Mouse (Mus musculus): Measurements from ENCODE around the gene Gm42906. TPM values are rescaled to one million over a fixed set of nuclear protein-coding genes. Genes with fewer than 3 reads are reported as not detected.

Gene Gm42906
- total and polyA plus RNA-seq, 2 experiments from 2014 or later: not detected

DNA sequence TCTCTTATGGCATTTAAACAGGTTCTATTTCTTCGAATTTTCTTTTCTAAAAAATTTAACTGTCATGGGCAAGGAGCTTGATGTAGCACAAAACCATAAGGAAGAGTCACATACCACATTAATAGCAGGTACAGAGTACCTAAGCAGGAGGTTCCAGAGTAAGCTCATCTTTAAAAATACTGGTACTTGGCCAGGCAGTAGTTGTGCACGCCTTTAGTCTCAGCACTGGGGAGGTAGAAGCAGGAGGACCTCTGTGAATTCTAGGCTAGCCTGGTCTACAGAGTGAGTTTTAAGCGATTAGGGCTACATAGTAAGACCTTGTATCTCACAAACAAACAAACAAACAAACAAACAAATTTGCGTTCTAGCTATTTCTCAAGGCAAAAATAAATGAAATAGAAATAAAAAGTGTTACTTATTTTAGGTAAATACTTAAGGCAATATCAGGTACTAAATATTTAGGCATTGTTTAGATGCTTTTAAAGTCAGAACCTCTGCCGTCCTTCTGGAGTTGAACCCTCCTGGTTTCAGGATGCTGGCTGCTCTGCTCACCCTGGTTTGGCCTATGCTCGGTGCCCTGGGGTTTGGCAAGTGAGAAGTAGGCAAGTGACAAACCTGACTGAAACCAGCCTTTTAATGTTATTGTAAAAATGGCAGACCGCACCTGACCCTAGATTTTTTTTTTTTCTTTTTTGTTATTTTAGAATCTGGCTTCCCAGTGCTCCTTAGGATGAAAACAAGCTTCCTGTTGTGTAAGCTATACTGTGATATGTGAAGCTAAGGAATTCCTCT is 316.7 kb downstream of the Gm42906 start:
- ATAC-seq (no peak), DNase-seq (ENCODE audit: low spot score) (no peak)
- Histone ChIP-seq H3K9me3 (ENCODE audit: low read length) (no peaks in the 10 kb centered on the region), H3K36me3 (ENCODE audit: insufficient read depth, low read length) (no peaks in the 10 kb centered on the region), H3K27ac (no peak overlapping the region), H3K9ac (replicated peaks; ENCODE audit: low read length) (no peak overlapping the region), H3K27me3 (ENCODE audit: insufficient read depth, low read length) (no peaks in the 10 kb centered on the region), H3K4me2 (ENCODE audit: low read depth, low read length) (no peak overlapping the region), H3K4me1 (ENCODE audit: insufficient read depth, low read length) (0 out of 2 replicates have a peak, but pooled peaks cover 3% of the 10 kb centered on the region), H3K4me3 (ENCODE audit: low read length) (no peak overlapping the region)
- WGBS: 88% methylated on average over 7 of the region's 7 CpGs
- no peak for TF ChIP-seq CTCF (IDR thresholded peaks at IDR 0.05; ENCODE audit: low read depth)

DNA sequence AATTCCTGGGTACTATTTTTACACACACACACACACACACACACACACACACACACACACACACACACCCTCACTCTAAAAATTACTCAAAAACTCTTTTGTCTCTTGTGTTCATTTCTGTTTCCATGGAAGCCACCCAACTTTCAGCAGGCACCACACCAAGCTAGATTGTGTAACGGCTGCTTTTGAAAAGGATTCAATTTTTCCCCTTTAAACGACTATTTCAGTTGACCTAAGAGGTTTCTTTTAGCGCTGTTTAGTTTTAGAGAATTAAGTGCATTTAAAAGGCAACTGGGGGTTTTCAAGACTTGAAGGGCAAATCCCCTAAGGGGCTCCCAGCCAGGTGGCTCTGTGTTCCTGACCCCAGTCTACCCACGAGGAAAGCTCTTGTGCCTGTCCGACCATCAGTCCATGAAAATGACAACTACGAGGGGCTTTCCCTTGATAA is 317.5 kb downstream of the Gm42906 start:
- ATAC-seq: no peak
- no peak for TF ChIP-seq CTCF (IDR thresholded peaks at IDR 0.05; ENCODE audit: low read depth)
- Histone ChIP-seq H3K9me3 (ENCODE audit: low read length) (no peaks in the 10 kb centered on the region), H3K4me2 (ENCODE audit: low read depth, low read length) (no peak overlapping the region), H3K27me3 (ENCODE audit: insufficient read depth, low read length) (no peaks in the 10 kb centered on the region), H3K9ac (replicated peaks; ENCODE audit: low read length) (no peak overlapping the region), H3K4me1 (ENCODE audit: insufficient read depth, low read length) (0 out of 2 replicates have a peak, but pooled peaks cover 3% of the 10 kb centered on the region), H3K36me3 (ENCODE audit: insufficient read depth, low read length) (no peaks in the 10 kb centered on the region), H3K4me3 (ENCODE audit: low read length) (no peak overlapping the region), H3K27ac (no peak overlapping the region)
- DNase-seq (ENCODE audit: low spot score): no peak
- 34% methylated on average over 6 of the region's 6 CpGs for WGBS

DNA sequence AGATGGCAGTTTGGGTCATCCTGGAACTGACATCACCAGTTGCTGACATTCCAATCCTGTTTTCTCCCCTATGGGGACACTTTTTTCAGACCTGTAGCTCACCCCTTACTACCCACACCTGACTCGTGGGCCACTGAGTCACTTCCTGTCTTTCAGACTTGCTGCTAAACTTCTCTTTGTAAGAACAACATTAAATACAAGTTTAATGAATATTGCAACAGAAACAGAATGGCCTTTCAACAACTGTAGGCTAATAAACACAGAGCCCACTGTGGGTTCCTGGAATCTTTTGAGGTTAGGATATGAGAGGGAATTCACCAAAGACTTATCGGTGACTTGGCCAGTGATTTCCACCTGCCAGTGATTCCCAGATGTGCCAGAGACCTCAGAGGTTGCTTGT is 318.1 kb downstream of the Gm42906 start:
- H3K4me3 ChIP-seq (ENCODE audit: low read length): no peak overlapping the region
- no peak overlapping the region for H3K4me2 ChIP-seq (ENCODE audit: low read depth, low read length)
- H3K4me1 ChIP-seq (ENCODE audit: insufficient read depth, low read length): 0 out of 2 replicates have a peak, but pooled peaks cover 3% of the 10 kb centered on the region
- no peak overlapping the region for H3K9ac ChIP-seq (replicated peaks; ENCODE audit: low read length)
- no peak for DNase-seq (ENCODE audit: low spot score)
- H3K27ac ChIP-seq: no peak overlapping the region
- no peak for TF ChIP-seq CTCF (IDR thresholded peaks at IDR 0.05; ENCODE audit: low read depth)
- no peaks in the 10 kb centered on the region for H3K27me3 ChIP-seq (ENCODE audit: insufficient read depth, low read length)
- WGBS: 82% methylated on average over 2 of the region's 2 CpGs
- H3K9me3 ChIP-seq (ENCODE audit: low read length): no peaks in the 10 kb centered on the region
- H3K36me3 ChIP-seq (ENCODE audit: insufficient read depth, low read length): no peaks in the 10 kb centered on the region
- no peak for ATAC-seq

DNA sequence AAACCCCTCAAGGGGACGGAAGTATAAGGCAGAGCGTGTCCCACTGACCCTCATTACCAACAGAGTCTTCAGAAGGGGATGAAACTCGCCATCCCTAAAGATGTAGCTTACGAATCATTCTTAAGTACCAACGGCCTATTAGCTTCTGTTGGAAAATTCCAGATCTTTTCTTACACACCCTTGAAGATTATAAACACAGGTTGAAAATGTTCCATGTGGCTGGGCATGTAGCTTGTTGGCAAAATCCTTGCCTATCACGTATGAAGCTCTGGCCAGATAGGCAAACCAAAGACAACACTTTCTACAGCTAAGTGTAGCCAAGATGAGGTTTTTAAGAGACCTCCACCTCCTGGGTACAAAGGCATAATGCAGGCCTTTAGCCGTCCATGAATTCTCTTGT is 319.0 kb downstream of the Gm42906 start:
- Histone ChIP-seq H3K4me2 (ENCODE audit: low read depth, low read length) (no peak overlapping the region), H3K4me1 (ENCODE audit: insufficient read depth, low read length) (0 out of 2 replicates have a peak, but pooled peaks cover 3% of the 10 kb centered on the region), H3K27me3 (ENCODE audit: insufficient read depth, low read length) (no peaks in the 10 kb centered on the region), H3K4me3 (ENCODE audit: low read length) (no peak overlapping the region), H3K9me3 (ENCODE audit: low read length) (no peaks in the 10 kb centered on the region), H3K36me3 (ENCODE audit: insufficient read depth, low read length) (no peaks in the 10 kb centered on the region), H3K27ac (no peak overlapping the region), H3K9ac (replicated peaks; ENCODE audit: low read length) (no peak overlapping the region)
- DNase-seq (ENCODE audit: low spot score): no peak
- 0 out of 2 replicates have a peak, but pooled peaks have one; percentile 2 for TF ChIP-seq CTCF (IDR thresholded peaks at IDR 0.05; ENCODE audit: low read depth)
- 86% methylated on average over 7 of the region's 7 CpGs for WGBS
- ATAC-seq: no peak

DNA sequence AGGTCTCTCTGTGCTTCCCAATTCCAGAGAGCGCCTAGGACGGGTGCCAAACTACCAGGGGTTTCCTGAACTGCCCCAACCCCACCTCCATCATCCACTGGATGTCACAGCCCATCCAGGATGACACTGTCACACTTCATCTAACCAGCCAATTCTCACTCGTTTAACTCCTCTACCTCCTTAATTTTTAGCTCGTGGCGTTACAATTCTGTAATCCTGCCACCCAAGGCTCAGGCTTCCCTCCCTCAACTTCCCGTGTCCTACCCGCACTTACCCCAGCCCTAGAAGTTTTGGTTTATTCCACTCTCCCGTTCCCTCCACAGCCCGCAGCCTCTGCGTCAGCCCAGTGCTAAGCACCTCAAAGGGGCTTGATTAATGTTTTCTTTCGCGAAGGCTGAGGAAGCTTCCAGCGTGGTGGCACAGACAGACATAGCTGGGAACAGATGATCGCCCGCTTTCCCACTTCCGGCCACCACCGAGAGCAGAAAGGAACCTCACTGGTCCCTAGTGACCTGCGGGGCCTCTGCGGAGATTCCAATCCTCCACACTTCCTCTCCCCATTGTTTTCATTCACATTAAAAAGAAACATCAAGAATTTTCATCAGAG is 319.6 kb downstream of the Gm42906 start:
- H3K4me2 ChIP-seq (ENCODE audit: low read depth, low read length): peak overlapping the region; percentile 34
- H3K9me3 ChIP-seq (ENCODE audit: low read length): no peaks in the 10 kb centered on the region
- DNase-seq (ENCODE audit: low spot score): no peak
- no peaks in the 10 kb centered on the region for H3K36me3 ChIP-seq (ENCODE audit: insufficient read depth, low read length)
- 60% methylated on average over 19 of the region's 19 CpGs for WGBS
- H3K27me3 ChIP-seq (ENCODE audit: insufficient read depth, low read length): no peaks in the 10 kb centered on the region
- no peak for TF ChIP-seq CTCF (IDR thresholded peaks at IDR 0.05; ENCODE audit: low read depth)
- peak overlapping the region; percentile 11; the same call in 1 of the 2 replicates for H3K27ac ChIP-seq
- ATAC-seq: no peak
- H3K9ac ChIP-seq (replicated peaks; ENCODE audit: low read length): no peak overlapping the region
- H3K4me1 ChIP-seq (ENCODE audit: insufficient read depth, low read length): 0 out of 2 replicates have a peak, but pooled peaks cover 3% of the 10 kb centered on the region
- H3K4me3 ChIP-seq (ENCODE audit: low read length): no peak overlapping the region

DNA sequence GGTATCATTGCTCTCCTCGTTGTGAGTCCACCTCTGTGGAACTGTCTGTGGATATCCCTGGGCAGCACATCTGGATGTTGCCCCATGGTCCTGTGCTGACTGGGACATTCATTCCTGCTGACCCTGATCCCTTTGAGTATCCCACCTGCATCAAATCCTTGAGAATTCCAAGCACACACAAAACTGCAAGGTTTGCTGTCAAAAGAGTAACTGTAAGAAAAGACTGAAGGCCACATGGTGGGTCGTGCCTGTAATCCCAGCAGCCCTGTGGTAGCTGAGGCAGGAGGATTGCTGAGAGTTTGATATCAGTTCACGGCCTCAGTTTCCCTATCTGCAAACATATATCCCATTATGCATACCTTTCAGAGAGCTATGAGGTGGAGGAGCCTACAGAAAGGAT is 321.1 kb downstream of the Gm42906 start:
- DNase-seq (ENCODE audit: low spot score): no peak
- Histone ChIP-seq H3K4me3 (ENCODE audit: low read length) (no peak overlapping the region), H3K27ac (no peak overlapping the region), H3K27me3 (ENCODE audit: insufficient read depth, low read length) (no peaks in the 10 kb centered on the region), H3K4me1 (ENCODE audit: insufficient read depth, low read length) (0 out of 2 replicates have a peak, but pooled peaks cover 3% of the 10 kb centered on the region), H3K36me3 (ENCODE audit: insufficient read depth, low read length) (no peaks in the 10 kb centered on the region), H3K9ac (replicated peaks; ENCODE audit: low read length) (no peak overlapping the region), H3K9me3 (ENCODE audit: low read length) (no peaks in the 10 kb centered on the region), H3K4me2 (ENCODE audit: low read depth, low read length) (no peak overlapping the region)
- no peak for ATAC-seq
- TF ChIP-seq CTCF (IDR thresholded peaks at IDR 0.05; ENCODE audit: low read depth): no peak
- 91% methylated on average over 3 of the region's 3 CpGs for WGBS
